Mouse (Mus musculus): ENCODE results near the gene Gm28374. TPM values are rescaled to one million over a fixed set of nuclear protein-coding genes. Genes with fewer than 3 reads are reported as not detected.
A peak's percentile ranks its signal among the peaks of the same experiment; 100 is the strongest.

Gene Gm28374
- total RNA-seq, 2 experiments from 2014 or later: 0.54 TPM; not detected in 1

GRCm38 (mm10) chr19:6117346-6117985 lies 35.4 kb upstream of the Gm28374 start:
- Histone ChIP-seq H3K27ac (peak overlapping the region; percentile 93), H3K4me3 (peak overlapping the region; percentile 78)
- no peak for DNase-seq (ENCODE audit: extremely low spot score in 1 of 2, low spot score in 2 of 2)
- intact Hi-C loops (cut with DNase I): loop anchor here (5.0 kb wide), 1 partner anchor 35 kb away; the partner anchor contains the start of genes Cdca5, Gm28374, Tmem262 and Zfpl1
- TF ChIP-seq CTCF (IDR thresholded peaks at IDR 0.05): no peak

GRCm38 (mm10) chr19:6116113-6116850 lies 34.2 kb upstream of the Gm28374 start:
- intact Hi-C loops (cut with DNase I): loop anchor here (5.0 kb wide), 1 partner anchor 34 kb away; the partner anchor contains the start of genes Cdca5, Gm28374, Tmem262 and Zfpl1
- no peak for TF ChIP-seq CTCF (IDR thresholded peaks at IDR 0.05)
- Histone ChIP-seq H3K27ac (peak overlapping the region; percentile 7; the same call in 1 of the 2 replicates), H3K4me3 (no peak overlapping the region)
- peak in 1 of 2 experiments; percentile 29 for DNase-seq (ENCODE audit: extremely low spot score in 1 of 2, low spot score in 2 of 2)

GRCm38 (mm10) chr19:6113116-6113515 lies 31.1 kb upstream of the Gm28374 start:
- DNase-seq (ENCODE audit: extremely low spot score in 1 of 2, low spot score in 2 of 2): no peak
- Histone ChIP-seq H3K27ac (no peak overlapping the region), H3K4me3 (no peak overlapping the region)
- TF ChIP-seq CTCF (IDR thresholded peaks at IDR 0.05): no peak
- intact Hi-C loops (cut with DNase I): no loop called here

GRCm38 (mm10) chr19:6105586-6105985 lies 23.5 kb upstream of the Gm28374 start, which contains the start of gene Naaladl1:
TSS of gene Naaladl1 (plus strand) at chr19:6105782.
- intact Hi-C loops (cut with DNase I): loop anchor here (5.0 kb wide), 1 partner anchor 212 kb away; no protein-coding TSS in a partner anchor
- no peak for TF ChIP-seq CTCF (IDR thresholded peaks at IDR 0.05)
- DNase-seq (ENCODE audit: extremely low spot score in 1 of 2, low spot score in 2 of 2): no peak
- Histone ChIP-seq H3K4me3 (no peak within 1 kb of the TSS), H3K27ac (no peak within 1 kb of the TSS)

GRCm38 (mm10) chr19:6104476-6104875 lies 22.4 kb upstream of the Gm28374 start:
- intact Hi-C loops (cut with DNase I): no loop called here
- Histone ChIP-seq H3K4me3 (no peak overlapping the region), H3K27ac (no peak overlapping the region)
- no peak for TF ChIP-seq CTCF (IDR thresholded peaks at IDR 0.05)
- no peak for DNase-seq (ENCODE audit: extremely low spot score in 1 of 2, low spot score in 2 of 2)

GRCm38 (mm10) chr19:6102169-6102853 lies 20.3 kb upstream of the Gm28374 start:
- no peak for TF ChIP-seq CTCF (IDR thresholded peaks at IDR 0.05)
- no peak for DNase-seq (ENCODE audit: extremely low spot score in 1 of 2, low spot score in 2 of 2)
- Histone ChIP-seq H3K4me3 (no peak overlapping the region), H3K27ac (no peak overlapping the region)
- intact Hi-C loops (cut with DNase I): no loop called here

- no peak for TF ChIP-seq CTCF (IDR thresholded peaks at IDR 0.05)
- Histone ChIP-seq H3K27ac (no peak overlapping the region), H3K4me3 (no peak overlapping the region)
- intact Hi-C loops (cut with DNase I): no loop called here
- DNase-seq (ENCODE audit: extremely low spot score in 1 of 2, low spot score in 2 of 2): no peak
Measured at GRCm38 (mm10) chr19:6101186-6101585, 19.1 kb upstream of the Gm28374 start.

- TF ChIP-seq CTCF (IDR thresholded peaks at IDR 0.05): no peak
- no peak overlapping the region for H3K4me3 ChIP-seq
- intact Hi-C loops (cut with DNase I): no loop called here
- no peak for DNase-seq (ENCODE audit: extremely low spot score in 1 of 2, low spot score in 2 of 2)
- H3K27ac ChIP-seq: no peak overlapping the region
Measured at GRCm38 (mm10) chr19:6097847-6098246, 15.8 kb upstream of the Gm28374 start.

- no peak within 1 kb of the TSS for H3K27ac ChIP-seq
- intact Hi-C loops (cut with DNase I): no loop called here
- no peak for DNase-seq (ENCODE audit: extremely low spot score in 1 of 2, low spot score in 2 of 2)
- H3K4me3 ChIP-seq: no peak within 1 kb of the TSS
- no peak for TF ChIP-seq CTCF (IDR thresholded peaks at IDR 0.05)
Measured at GRCm38 (mm10) chr19:6094119-6094518, 12.1 kb upstream of the Gm28374 start, which contains the start of gene AC131692.1. TSS of gene AC131692.1 (plus strand) at chr19:6094419.

- intact Hi-C loops (cut with DNase I): loop anchor here (10.0 kb wide), 1 partner anchor 246 kb away; the partner anchor contains the start of gene Men1
- no peak for TF ChIP-seq CTCF (IDR thresholded peaks at IDR 0.05)
- no peak overlapping the region for H3K4me3 ChIP-seq
- no peak for DNase-seq (ENCODE audit: extremely low spot score in 1 of 2, low spot score in 2 of 2)
- no peak overlapping the region for H3K27ac ChIP-seq
Measured at GRCm38 (mm10) chr19:6088841-6089240, 6.8 kb upstream of the Gm28374 start.

GRCm38 (mm10) chr19:6085417-6085879 lies 3.4 kb upstream of the Gm28374 start:
- no peak for TF ChIP-seq CTCF (IDR thresholded peaks at IDR 0.05)
- intact Hi-C loops (cut with DNase I): loop anchor here (2.0 to 10.0 kb wide), 2 partner anchors 25 to 249 kb away; partner anchors contain the start of genes Men1 and Znhit2
- no peak overlapping the region for H3K27ac ChIP-seq
- peak overlapping the region; percentile 70 for H3K4me3 ChIP-seq
- no peak for DNase-seq (ENCODE audit: extremely low spot score in 1 of 2, low spot score in 2 of 2)

Data from left cerebral cortex, adult 2 months (tissue).